Mouse (Mus musculus) cerebellum, postnatal 25 days (tissue): ENCODE data around the gene Spsb4.

ENCODE experiments used
- DNase-seq, 2 experiments: peaks; one replicate each; pipeline ENCODE4 v3.0.0; 2021; ENCODE audit warnings: mixed read lengths in 2 of 2

Gene Spsb4

DNA sequence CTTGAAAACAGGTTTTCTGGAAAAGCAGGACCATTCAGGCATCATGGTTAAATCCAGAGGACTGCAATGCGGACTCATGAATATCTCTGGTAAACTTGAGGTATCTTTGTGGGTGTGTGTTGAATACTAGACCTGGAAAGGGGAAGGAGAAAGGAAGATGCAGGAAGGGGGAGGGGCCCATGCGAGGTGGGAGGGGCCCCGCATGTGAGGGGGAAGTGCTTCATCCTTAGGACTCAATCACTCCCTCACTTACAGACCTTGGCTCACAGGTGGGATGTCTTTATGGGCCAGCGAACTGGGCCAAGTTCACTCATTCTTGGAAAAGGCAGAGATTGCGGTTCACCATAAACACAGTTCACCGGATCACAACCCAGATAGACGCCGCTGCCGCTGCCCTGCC, 4.9 kb downstream of the Spsb4 start:
- no peak for DNase-seq

DNA sequence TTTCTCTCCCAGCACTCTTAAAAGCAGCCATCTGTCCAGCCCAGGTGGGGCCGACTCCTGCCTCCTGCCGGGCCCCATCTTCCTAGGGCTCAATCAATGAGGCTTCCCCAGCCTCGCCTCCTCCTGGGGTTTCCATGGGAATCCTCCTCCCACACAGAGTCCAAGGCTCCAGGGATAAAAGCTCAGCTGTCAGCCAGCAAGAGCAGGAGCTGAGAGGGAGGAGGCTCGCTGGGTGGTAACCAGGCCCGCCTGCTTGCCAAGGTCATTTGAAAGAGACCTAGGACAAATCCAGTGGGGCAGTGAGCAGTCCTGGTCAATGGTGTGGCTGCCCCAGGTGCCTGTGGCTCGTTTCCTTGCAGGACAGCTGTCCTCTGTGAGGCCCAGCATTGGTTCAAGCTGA, 5.5 kb downstream of the Spsb4 start:
- no peak for DNase-seq

DNA sequence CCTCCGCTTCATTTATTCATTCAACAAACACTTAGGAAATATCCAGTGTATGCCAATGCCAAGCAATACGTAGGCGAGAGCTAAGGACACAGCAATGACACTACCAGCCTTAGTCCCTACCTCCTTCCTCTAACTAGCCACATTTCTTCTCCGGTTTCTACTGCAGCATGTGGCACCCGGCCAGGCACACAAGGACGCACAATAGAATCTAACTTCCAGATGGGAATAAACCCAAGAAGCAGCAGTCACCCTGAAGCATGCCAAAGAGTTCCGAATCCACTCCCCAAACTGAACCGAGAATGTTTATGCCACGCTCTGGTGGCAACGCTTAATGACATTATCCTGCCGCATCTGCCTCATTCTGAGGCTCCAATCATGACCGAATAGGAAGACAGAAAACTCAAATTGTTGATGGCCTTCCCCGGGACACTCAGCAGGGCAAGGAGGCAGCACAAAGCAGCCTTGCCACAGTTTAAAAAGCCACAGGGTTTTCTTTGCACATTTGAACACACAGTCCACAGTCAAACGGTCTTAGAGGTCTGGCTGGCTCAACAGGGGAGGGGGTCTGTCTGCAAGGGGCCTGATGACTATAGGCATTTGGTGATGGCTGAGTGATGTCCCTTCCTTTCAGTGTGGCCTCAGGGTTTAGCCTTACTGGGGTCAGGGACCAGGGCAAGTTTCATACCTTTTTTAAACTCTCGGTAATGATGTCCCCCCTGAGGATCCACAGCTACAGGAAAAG, 7.0 kb downstream of the Spsb4 start:
- DNase-seq: peak in 1 of 2 experiments; percentile 32

DNA sequence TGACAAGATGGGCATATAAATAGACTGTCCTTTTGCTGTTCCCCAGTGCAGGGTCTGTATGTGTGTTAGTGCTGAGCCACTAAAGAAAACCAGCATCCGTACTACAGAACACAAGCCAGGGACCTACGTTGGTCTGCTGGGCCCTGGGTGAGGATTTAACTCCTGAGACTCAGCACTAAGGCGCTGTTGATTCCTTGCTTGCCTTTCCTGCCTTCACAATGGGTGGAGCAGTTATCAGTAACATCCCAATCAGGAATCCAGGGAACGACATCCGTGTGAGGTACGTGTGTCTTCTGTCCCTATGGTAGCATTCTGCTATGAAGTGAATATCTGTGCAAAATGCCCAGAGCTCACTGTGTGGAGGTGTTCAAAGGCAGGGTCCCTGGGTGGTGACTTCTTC, 8.2 kb downstream of the Spsb4 start:
- DNase-seq: no peak

DNA sequence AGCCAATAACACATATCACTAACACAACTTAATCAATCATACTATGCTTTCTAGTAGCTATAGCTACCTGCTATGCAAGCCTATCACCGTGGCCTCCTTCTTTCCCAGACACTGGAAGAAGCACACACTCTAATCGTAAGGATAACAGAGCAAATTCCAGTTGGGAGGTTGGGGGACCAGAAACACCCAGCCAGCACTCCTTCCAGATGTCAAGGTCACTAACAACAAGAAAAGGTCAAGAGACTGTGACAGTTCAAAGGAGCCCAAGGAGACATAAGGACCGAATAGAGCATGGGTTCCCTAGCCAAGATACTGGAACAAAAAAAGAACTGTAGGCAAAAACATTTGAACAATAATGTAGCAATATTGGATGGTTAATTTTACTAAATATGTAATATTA, 13.9 kb downstream of the Spsb4 start:
- DNase-seq: no peak

DNA sequence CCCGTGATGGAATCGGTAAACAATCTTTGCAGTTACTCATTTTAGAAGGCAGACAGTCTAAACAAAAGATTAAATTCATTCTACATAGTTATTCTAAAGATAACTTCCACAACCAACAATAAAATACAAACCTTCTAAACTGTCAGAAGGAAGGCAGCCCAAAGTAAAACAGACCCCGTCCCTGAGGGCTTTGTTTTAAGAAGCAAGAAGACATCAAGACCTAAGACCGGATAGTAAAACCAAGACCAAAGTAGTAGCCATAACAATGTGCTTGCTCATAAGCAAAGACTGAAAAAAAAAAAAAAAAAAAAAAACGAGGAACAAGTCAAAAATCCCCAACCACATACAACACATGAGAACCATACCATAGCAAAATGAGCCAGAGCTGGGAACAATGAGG, 15.5 kb downstream of the Spsb4 start:
- DNase-seq: no peak

DNA sequence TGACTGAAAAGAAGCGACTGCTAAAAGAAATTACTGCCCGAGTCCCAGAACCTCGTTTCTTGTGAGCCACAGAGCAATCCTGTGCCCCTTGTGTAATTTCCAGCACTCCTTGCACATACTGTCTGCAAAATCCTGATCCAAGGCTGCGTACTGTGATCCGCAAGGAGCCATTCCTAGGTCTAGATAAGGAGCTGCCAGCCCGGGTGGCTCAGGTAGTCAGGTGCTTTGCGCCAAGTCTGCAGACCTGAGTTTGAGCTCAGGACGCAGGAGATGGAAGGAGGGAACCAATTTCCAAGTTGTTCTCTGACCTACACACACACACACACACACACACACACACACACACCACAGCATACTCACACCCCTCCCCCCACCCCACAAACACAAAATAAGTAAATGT, 16.0 kb downstream of the Spsb4 start:
- DNase-seq: no peak

DNA sequence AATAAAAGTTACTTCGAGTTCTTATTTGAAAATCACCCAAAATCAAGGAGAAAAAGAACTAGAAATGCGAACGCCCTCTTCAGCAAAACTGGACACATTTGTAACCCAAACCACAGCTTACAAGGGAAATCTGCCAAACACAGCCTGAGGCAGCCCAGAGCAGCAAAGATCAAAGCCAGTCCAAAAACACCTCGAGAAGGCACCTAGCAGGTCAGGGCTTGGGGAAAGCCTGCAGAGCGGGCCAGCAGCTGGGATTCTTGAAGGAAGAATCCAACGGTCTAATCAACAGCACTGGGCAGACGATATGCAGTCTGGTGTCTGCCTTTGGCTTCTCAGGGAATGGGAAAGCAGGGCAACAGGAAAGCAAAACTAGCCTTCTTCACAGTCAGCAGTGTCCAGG, 16.6 kb downstream of the Spsb4 start:
- no peak for DNase-seq

DNA sequence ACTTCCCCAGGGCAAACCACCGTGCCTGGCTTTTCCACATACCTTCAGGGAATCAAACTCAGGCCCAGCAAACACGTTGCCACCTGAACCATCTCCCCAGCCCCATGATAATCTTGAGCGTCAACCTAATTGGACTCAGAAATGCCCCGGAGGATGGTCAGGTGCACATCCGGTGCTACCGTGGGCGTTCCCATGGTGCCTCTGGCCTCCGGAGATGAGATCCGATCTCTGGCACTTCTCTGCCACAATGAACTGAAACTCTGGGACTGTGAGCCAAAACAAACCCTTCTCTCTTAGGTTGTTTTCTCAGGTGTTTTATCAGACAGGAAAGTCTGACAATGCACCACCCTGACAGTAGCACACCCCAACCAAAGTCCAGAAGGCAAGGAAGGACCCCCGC, 17.2 kb downstream of the Spsb4 start:
- DNase-seq: no peak

DNA sequence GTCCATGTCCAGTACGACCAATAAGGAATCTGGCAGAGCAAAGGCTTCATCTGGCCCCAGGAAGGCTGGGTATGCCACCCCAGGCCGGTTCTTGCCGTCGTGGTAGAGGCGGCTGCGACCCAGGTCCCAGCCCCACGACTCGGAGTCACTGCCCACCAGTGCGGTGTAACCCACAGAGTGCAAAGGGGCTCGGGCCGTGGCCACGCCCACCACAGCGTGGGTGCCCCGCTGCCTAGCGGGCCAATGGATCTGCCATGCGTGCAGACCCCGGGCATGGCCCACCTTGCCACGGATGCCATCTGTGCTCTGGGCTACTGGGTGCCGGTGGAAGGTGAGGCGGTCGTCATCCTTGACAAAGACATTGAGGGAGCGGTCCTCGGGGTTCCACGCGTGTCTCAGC, 22.9 kb downstream of the Spsb4 start:
- no peak for DNase-seq

DNA sequence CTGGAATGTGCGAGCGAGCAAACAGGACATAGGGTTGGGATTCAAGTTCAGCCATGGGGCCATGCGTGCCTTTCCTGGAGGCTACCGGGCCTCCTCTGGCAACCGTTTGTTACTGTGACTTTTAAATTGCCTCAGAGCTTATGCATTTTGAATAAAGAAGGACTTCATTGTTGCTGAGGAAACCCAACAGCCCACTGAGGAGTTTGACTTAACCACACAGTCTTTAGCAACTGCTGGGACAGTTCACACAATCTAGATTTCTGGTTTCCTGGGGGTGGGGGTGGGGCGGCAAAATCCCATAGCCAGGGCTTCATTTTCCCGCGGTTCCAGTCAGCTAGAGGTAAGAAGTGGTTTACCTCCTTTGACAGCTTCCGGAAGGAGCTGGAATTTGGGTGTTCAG, 23.9 kb downstream of the Spsb4 start:
- no peak for DNase-seq

DNA sequence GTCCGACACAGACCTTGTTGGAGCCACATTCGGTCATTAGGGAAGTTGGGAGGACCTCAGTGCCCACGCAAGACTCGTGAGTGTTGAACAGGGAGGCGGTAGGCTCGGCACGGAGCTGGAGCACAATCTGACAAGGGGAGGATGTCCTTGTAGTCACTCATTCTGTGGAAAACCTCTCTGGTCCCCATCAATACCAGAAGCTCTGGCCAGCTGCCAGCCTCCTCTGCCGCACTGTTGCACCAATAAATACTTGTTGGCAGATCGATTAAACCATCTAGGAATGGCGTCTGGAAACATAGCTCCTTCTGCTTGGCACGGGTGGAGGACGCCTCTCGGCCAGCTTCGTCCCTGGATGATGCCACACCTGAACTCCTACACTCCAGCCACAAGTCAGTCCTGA, 27.5 kb downstream of the Spsb4 start:
- no peak for DNase-seq

DNA sequence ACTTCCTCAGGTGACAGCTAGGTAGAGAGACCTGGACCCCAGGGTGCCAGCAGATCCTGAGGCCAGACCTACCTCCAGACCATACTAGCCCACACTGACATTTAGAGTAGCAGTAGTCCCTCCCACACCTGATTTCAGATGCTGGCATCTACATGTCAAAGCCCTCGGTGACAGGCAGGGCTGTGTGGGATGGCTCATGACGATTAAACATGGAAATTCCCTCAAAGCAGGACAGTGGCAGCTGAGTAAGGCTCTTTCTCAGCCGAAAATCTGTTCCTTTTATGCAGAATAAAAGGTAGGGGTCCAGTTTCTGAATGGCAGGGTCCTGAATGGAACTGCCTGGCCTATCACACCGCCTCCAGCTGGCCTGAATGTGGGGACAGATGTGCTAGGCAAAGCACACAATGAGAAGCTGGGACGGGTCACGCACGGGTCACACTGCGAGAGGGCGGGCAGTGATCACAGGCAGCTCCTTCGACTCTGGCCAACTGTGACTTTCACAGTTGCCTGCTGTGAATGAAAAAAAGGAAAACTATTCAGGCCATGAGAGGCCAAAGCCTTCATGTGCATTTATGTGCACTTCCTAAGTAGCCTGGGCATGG, 29.2 kb downstream of the Spsb4 start:
- DNase-seq: no peak

DNA sequence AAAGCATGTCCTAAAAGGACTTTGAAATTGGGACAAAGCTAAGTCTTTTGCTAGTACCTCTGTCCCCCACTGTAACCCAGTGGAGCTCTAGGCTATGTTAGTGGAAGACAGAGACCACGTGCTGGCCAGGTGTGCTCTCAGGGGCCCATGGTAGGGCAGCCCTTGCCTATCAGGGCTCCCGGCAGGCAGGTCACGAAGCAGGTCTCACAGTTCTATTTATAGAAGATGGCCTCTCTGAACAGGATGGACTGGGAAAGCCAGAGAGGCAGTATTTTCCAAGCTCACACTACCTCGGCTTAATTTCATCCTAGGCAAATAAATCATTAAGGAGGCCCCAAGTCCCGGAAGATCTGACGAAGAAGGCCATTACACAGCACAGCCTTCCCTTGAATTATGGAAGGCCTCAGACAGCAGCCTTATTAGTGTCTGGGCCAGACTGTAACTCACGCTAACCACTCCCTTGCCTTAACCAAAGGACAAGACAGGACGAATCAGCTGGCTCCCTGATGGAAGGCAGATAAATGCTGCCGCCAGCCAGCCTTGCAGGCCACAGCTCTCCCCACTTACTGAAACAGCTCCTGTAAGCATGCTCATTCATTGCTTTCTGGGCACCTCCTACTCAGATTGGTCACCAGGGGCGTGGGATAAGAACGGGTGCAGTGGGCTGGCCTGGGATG, 31.7 kb downstream of the Spsb4 start:
- no peak for DNase-seq

DNA sequence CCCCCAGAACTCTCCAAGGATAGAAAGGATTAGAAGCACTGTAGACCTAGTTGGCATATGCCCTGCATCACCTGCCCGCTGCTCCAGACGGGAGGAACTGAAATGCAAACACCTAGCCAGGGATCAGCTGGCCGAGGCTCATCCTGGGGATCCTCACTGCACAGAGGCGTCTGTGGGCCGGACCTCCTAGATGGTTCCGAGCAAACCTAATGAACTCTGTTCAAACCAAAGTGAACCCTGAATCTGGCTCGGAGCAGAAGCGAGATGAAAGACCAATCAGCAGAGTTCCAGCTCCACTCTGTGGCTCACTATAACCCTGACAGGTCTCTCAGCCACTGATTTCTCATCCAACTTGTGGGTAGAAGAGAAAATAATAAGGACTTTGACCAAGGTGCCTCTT, 34.6 kb downstream of the Spsb4 start:
- no peak for DNase-seq

DNA sequence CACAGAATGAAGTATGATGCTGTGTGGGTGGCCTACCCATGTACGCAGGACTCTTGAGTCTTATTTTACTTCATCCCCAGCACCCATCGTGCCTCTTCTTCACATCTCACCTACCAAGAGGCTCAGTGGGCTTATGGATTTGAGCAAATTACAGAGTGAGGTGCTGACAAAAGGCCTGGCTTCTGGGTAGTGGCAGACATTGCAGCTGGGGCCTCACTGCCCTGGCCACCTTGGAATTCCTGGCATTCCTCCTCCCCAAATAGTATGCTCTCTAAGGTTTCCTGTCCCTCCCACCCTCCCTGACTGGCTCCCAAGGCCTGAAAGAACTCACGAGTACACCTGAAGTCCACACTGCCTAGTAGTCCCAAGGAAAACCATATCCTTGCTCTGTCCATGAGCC, 35.7 kb downstream of the Spsb4 start:
- DNase-seq: no peak

DNA sequence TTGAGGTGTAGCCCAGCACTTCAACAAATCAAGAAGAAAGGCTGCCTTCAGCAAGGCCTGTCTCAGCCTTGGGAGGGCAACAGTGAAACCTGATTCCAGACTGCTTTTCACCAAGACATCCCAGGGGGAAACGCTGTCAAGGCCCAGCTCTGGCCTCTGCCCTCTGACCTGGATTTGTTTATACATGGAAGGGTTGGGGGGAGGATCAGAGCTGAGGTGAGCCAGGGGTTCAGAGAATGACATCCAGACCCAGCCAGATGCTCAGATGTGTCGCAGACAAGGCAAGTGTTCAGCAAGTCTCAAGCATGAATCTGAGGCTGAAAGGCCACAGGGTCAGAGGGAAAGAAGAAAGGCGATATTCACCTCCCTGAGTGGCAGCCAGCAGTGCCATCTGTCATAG, 36.3 kb downstream of the Spsb4 start:
- no peak for DNase-seq

DNA sequence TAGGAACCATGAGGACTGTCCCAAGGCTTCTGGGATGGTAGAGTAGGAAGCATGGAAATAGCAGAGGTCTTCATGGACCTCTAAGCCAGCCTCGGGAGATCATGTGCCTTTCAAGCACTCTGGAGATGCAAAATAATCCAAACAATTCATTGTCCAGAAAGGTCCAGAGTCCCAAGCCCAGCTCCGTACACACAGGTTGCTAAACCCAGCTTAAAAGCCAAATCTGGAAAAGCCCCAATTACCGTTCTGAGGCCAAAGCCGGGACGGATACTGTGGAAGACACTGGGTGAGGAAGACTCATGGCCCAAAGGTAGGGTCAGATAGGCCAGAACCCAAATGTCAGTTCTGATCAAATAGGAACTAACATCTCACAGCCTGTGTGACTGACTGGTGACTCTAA, 36.8 kb downstream of the Spsb4 start:
- no peak for DNase-seq

DNA sequence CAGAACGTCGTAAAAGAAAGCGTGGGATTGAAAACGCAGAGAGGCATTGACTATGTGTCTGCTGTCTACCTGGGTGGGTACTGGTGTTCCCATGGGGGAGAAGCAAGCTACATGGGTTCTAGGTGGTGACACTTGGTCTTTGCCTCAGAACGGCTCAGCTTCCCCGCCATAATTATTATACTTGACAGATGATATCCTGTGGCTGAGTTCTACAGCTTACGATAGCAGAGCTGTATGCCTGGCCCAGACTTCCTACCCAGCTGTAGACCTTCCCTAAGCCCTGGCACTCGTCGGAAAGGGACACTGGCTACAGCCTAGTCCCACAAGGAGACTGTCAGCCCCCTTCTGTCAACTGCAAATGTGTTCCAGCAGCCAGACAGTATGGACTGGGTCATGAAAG, 37.5 kb downstream of the Spsb4 start:
- no peak for DNase-seq

DNA sequence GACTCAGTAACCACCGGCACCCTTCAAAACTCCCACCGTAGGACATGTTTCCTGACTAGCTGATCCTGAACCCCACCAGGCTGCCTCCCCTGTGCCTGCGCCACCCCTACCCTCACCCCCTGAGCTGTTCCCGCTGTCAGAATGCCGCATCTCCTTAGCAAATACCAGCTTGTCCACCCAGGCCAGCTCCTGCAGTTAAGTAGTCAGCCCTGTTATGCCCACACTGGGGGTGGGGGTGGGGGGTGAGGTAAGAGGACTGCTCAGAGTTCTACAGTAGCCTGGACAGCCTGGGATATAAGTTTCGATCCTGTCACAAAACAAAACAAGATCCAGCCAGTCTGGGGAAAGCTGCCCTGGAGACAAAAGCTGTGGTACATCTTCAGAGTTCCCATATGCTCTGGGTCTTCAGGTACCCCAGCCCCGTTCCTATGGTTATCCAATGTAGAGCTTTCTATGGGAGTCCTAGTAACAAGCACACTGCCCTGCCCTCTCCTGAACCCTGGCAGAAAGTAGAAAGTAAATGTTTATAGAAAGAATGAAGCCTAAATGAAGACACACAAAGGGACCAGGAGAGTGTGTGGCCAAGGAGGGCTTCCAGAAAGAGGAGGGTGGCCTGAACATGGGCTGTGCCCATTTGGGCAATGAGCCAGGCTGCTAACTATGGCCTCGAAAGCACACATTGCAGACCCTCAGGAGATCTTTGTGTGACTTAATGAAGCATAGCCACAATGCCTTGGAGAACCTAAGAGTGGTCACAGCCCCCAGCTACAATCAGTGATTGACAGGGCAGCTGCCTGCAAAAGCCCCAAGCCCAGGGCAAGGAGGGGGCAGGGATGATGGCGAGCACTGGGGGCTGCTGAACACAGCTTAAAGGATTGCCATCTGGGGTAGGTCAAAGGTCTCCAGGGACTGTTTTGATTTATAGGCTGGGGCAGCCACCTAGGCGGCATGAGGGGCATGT, 38.3 kb downstream of the Spsb4 start:
- no peak for DNase-seq

DNA sequence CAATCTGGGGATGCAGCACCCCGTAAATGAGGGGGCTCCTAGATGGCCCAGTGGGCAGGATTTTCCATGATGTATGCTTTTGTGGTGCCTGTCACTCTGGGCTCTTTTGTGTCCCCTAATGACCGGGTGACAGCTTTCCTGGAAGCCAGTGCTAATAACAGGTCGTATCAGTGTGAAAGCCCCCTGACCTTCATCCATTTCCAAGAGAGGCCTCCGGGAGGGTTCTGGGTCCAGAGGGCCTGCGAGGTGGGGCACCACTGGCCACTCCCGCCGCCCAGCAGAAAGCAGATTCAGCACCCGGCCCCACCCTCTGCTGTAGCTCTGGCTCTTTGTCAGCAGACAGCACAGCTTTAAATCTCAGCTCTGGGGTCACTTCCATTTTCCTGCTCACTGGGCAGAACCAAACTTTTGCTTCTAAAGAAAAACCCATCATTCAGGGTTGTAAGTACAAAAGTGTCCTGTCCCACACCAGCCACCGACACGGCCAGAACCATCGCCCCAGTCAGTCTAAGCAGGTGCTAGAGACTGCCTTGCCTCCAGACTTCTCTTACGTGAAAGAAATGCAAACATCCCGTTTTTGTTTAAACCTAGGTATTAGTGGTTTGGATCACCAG, 39.1 kb downstream of the Spsb4 start:
- no peak for DNase-seq

DNA sequence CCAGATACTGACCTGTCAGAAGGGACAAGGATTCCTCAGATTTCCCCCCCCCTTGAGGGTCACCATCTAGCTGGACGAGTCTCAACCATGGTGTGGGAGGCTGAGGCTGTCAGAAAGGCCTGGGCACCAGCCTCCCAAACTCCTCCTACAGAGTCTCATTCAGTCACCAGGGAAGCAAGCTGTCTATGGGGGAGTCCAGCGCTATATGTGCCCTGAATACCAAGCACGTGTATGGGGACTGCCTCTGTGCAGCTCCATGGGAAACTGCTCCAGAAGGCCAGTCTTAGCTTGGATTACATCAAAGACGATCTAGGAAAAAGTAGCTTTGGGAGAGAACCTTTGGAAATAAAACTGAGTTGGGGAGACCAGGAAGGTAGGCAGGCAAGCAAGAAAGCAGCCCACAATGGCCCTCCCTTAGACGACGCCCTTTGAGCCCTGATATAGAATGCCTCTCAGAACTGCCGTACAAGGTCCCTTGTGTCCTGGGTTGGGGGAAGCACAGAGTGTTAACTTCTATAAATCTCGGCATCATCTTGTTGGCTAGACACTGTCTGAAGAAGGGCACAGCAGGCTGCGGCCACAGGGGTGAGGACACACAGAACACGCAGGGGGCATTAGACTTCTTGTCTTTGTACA, 40.4 kb downstream of the Spsb4 start:
- no peak for DNase-seq
